Mouse (Mus musculus) heart, adult 2 months (tissue): ENCODE results near the gene Rdh7.

Experiments used
- CTCF ChIP-seq: fragments of 200-600 bp; IDR thresholded peaks from 2 replicates; pipeline ENCODE4 v1.8.1; 2022; ENCODE audit warnings: antibody characterized with exemption, mild to moderate bottlenecking, moderate library complexity
- POLR2A ChIP-seq: fragments of 200-500 bp; IDR thresholded peaks from 2 replicates; pipeline ENCODE4 v1.6.1; 2011; ENCODE audit warnings: mild to moderate bottlenecking, low read depth, low read length, control low read depth; ENCODE audit not compliant: insufficient read depth

DNA sequence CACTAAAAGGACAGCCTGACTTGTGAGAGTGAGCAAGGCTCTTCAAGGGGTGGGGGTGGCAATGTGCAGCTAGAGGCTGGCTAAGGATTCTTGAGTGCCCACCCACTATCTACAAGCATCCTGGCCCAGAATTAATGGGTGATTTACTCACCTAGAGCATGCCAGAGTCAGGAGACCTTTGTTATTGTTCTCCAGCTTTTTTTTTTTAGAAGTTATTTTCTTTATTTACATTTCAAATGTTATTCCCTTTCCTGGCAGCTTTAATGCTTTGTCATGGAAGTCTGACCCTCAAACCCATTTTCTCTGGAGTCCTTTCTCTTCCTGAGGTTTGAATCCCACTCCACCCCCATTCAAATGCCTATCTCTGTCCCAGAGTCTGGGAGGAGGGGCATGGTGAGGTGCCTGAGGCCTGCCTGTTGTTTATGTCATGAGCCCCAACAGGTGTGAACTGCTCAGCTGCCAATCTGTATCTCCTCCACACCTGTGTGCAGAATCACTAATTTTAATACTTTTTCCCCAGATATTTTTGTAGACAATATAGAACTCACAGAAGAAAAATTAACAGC is 18.9 kb upstream of the Rdh7 start:
- no peak for TF ChIP-seq POLR2A
- no peak for TF ChIP-seq CTCF
